Mouse (Mus musculus): ENCODE measurements around the gene Rhbdf2. TPM values are rescaled to one million over a fixed set of nuclear protein-coding genes. Genes with fewer than 3 reads are reported as not detected.

The Rhbdf2 gene
- total and polyA plus RNA-seq, 3 experiments: 6.4 to 13.7 TPM; not detected in 1

- Histone ChIP-seq H3K4me1 (ENCODE audit: control insufficient read depth in 1 of 2, insufficient read depth in 2 of 2, low read length in 2 of 2) (peaks cover 11 to 26% of the 10 kb centered on the region in 2 experiments; a peak in 3 of 4 replicates), H3K79me2 (ENCODE audit: control insufficient read depth, insufficient read depth, low read length, poor library complexity) (no peaks in the 10 kb centered on the region; the same call in 1 of the 2 replicates), H3K27ac (ENCODE audit: control insufficient read depth, low read depth, low read length) (no peak overlapping the region), H3K27me3 (ENCODE audit: control insufficient read depth in 1 of 2, insufficient read depth in 2 of 2, low read length in 2 of 2) (no peaks in the 10 kb centered on the region), H3K9ac (ENCODE audit: control insufficient read depth, low read depth, low read length, poor library complexity, severe bottlenecking) (no peak overlapping the region), H3K36me3 (ENCODE audit: control insufficient read depth in 1 of 2, insufficient read depth in 2 of 2, low read length in 2 of 2) (peaks cover 0 to 14% of the 10 kb centered on the region in 2 experiments; a peak in 2 of 4 replicates), H3K4me3 (ENCODE audit: control insufficient read depth in 1 of 2, insufficient read depth in 1 of 2, low read depth in 2 of 2, low read length in 2 of 2) (no peak overlapping the region), H3K9me3 (replicated peaks; ENCODE audit: insufficient read depth, low read length) (no peaks in the 10 kb centered on the region)
- TF ChIP-seq MEF2A (IDR thresholded peaks at IDR 0.05; ENCODE audit: extremely low read depth, insufficient replicate concordance, low read depth, low read length, poor library complexity, severe bottlenecking) (no peak), MYB (IDR thresholded peaks at IDR 0.05; ENCODE audit: low read depth, low read length) (no peak), TBP (IDR thresholded peaks at IDR 0.05; ENCODE audit: low read depth, low read length) (no peak), USF1 (IDR thresholded peaks at IDR 0.05; ENCODE audit: low read depth, low read length) (no peak), TCF12 (IDR thresholded peaks at IDR 0.05; ENCODE audit: low read depth, low read length) (no peak), CHD2 (IDR thresholded peaks at IDR 0.05; ENCODE audit: low read length) (no peak), ZKSCAN1 (IDR thresholded peaks at IDR 0.05; ENCODE audit: low read depth, low read length) (no peak), BHLHE40 (IDR thresholded peaks at IDR 0.05; ENCODE audit: borderline replicate concordance, low read depth, low read length) (no peak), SIN3A (IDR thresholded peaks at IDR 0.05; ENCODE audit: low read length) (no peak)
- no peak for DNase-seq (ENCODE audit: low read depth, low spot score)
Measured at GRCm38 (mm10) chr11:116661948-116662377, 35.1 kb upstream of the Rhbdf2 start.

GRCm38 (mm10) chr11:116661291-116661947, 34.6 kb upstream of the Rhbdf2 start:
- no peak overlapping the region for H3K9ac ChIP-seq (ENCODE audit: control insufficient read depth, low read depth, low read length, poor library complexity, severe bottlenecking)
- H3K4me3 ChIP-seq (ENCODE audit: control insufficient read depth in 1 of 2, insufficient read depth in 1 of 2, low read depth in 2 of 2, low read length in 2 of 2): no peak overlapping the region
- TF ChIP-seq MXI1 (IDR thresholded peaks at IDR 0.05; ENCODE audit: low read depth, low read length) (no peak), ZC3H11A (IDR thresholded peaks at IDR 0.05; ENCODE audit: low read depth, low read length) (no peak), NRF1 (IDR thresholded peaks at IDR 0.05; ENCODE audit: insufficient read depth, low read depth, low read length, poor library complexity, severe bottlenecking) (no peak), GATA1 (IDR thresholded peaks at IDR 0.05; ENCODE audit: low read depth, low read length) (no peak), USF1 (IDR thresholded peaks at IDR 0.05; ENCODE audit: low read depth, low read length) (no peak)
- no peaks in the 10 kb centered on the region; the same call in 1 of the 2 replicates for H3K79me2 ChIP-seq (ENCODE audit: control insufficient read depth, insufficient read depth, low read length, poor library complexity)
- peaks cover 11 to 30% of the 10 kb centered on the region in 2 experiments; a peak in 3 of 4 replicates for H3K4me1 ChIP-seq (ENCODE audit: control insufficient read depth in 1 of 2, insufficient read depth in 2 of 2, low read length in 2 of 2)
- no peak for DNase-seq (ENCODE audit: low read depth, low spot score)
- H3K9me3 ChIP-seq (replicated peaks; ENCODE audit: insufficient read depth, low read length): no peaks in the 10 kb centered on the region
- peaks cover 0 to 17% of the 10 kb centered on the region in 2 experiments; a peak in 2 of 4 replicates for H3K36me3 ChIP-seq (ENCODE audit: control insufficient read depth in 1 of 2, insufficient read depth in 2 of 2, low read length in 2 of 2)
- H3K27ac ChIP-seq (ENCODE audit: control insufficient read depth, low read depth, low read length): no peak overlapping the region
- no peaks in the 10 kb centered on the region for H3K27me3 ChIP-seq (ENCODE audit: control insufficient read depth in 1 of 2, insufficient read depth in 2 of 2, low read length in 2 of 2)
